Mouse (Mus musculus) liver, embryonic 16.5 days (tissue): ENCODE measurements around the gene Nip7. TPM values are rescaled to one million over a fixed set of nuclear protein-coding genes. Genes with fewer than 3 reads are reported as not detected.

Experiments used
- ATAC-seq: fragments of 200-750 bp; cut with Nextera tagmentation; 2 replicates; pipeline ENCODE4 v1.8.0; 2017; ENCODE audit warnings: low read depth, mild to moderate bottlenecking, moderate number of reproducible peaks, moderate library complexity
- H3K27ac ChIP-seq: fragments of 300-500 bp; sonication (generic); 2 replicates; pipeline ENCODE4 v1.5.1; 2014; ENCODE audit warnings: mild to moderate bottlenecking, low read length
- H3K27me3 ChIP-seq: fragments of 300-500 bp; sonication (generic); 2 replicates; pipeline ENCODE4 v1.6.1; 2014; ENCODE audit warnings: low read depth, low read length, mixed read lengths; ENCODE audit not compliant: control insufficient read depth, insufficient read depth
- H3K36me3 ChIP-seq: fragments of 300-500 bp; sonication (generic); 2 replicates; pipeline ENCODE4 v1.6.1; 2014; ENCODE audit warnings: mild to moderate bottlenecking; ENCODE audit not compliant: control insufficient read depth, insufficient read depth
- H3K4me1 ChIP-seq: fragments of 300-500 bp; sonication (generic); 2 replicates; pipeline ENCODE4 v1.6.1; 2014; ENCODE audit warnings: low read depth, low read length, mixed read lengths; ENCODE audit not compliant: control insufficient read depth
- H3K4me2 ChIP-seq: fragments of 300-500 bp; sonication (generic); 2 replicates; pipeline ENCODE4 v1.6.1; 2014; ENCODE audit warnings: low read depth, low read length, mixed read lengths
- H3K4me3 ChIP-seq: fragments of 300-500 bp; sonication (generic); 2 replicates; pipeline ENCODE4 v1.5.1; 2014; ENCODE audit warnings: low read depth, mild to moderate bottlenecking, low read length
- H3K9ac ChIP-seq: fragments of 300-500 bp; sonication (generic); 2 replicates; pipeline ENCODE4 v1.6.1; 2014; ENCODE audit warnings: low read depth, low read length
- H3K9me3 ChIP-seq: fragments of 300-500 bp; sonication (generic); replicated peaks from 2 replicates; pipeline ENCODE4 v1.6.1; 2016; ENCODE audit warnings: low read length; ENCODE audit not compliant: control insufficient read depth
- WGBS: fragments of 180-500 bp; shearing (Covaris S2); extraction: QIAGEN DNeasy Blood & Tissue Kit; methylation state at CpG from one replicate; pipeline ENCODE4 v1.1.7; 2014; ENCODE audit not compliant: insufficient replicate concordance; 5-methylcytosine and 5-hydroxymethylcytosine counted together
- polyA plus RNA-seq: library from polyadenylated mRNA; unstranded; fragments of >200 nt; fragmentation: Nextera tagmentation; extraction: Ambion mirVana; gene quantifications from 2 replicates; pipeline ENCODE4 v1.2.1, GENCODE M21; 2015

The Nip7 gene
- 25.9 and 34.2 TPM in 2 replicates for polyA plus RNA-seq

GRCm38 (mm10) chr8:107056076-107056972, at the start of gene Nip7, which contains the start of gene Cog8:
TSS of gene Nip7 (plus strand) at chr8:107056877.
TSS of gene Cog8 (minus strand) at chr8:107056689.
- ATAC-seq, result peak; percentile 92
- Histone ChIP-seq H3K4me1 (peaks cover 19% of the 10 kb centered on the region), H3K27me3 (no peaks in the 10 kb centered on the region), H3K4me2 (peak within 1 kb of the TSS; percentile 93), H3K9me3 (no peaks in the 10 kb centered on the region), H3K4me3 (peak within 1 kb of the TSS; percentile 100), H3K36me3 (peaks cover 34% of the 10 kb centered on the region), H3K27ac (peak within 1 kb of the TSS; percentile 89), H3K9ac (peak within 1 kb of the TSS; percentile 92)
- WGBS, result under 1% methylated on average over 88 of the region's 88 CpGs

GRCm38 (mm10) chr8:107007795-107008194, 48.9 kb upstream of the Nip7 start:
- no peak overlapping the region for H3K4me2 ChIP-seq
- H3K4me1 ChIP-seq, result no peaks in the 10 kb centered on the region
- no peak for ATAC-seq
- 60% methylated on average over 3 of the region's 3 CpGs for WGBS
- H3K9me3 ChIP-seq, result no peaks in the 10 kb centered on the region
- no peak overlapping the region for H3K4me3 ChIP-seq
- H3K27ac ChIP-seq, result no peak overlapping the region
- no peaks in the 10 kb centered on the region for H3K36me3 ChIP-seq
- H3K9ac ChIP-seq, result no peak overlapping the region
- H3K27me3 ChIP-seq, result no peaks in the 10 kb centered on the region

DNA sequence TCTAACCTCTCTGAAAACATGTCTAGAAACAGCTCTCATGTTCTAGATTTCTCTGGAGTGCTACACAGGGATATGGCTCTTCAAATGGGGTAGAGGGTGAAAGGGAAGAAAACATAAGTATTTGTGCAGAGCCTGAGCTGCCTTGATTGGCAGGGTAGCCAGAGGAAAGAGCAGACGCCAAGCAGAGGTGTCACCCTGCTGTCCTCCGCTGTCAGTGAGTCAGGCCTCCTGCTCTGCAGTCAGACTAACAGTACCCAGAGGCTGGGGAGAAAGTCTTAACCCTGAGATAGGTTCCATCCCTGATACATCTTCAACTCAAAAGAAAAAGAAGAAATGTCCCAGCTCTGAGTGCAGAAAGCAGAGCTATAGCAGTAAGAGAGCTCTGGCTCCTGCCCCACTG, 44.0 kb upstream of the Nip7 start:
- H3K4me2 ChIP-seq, result no peak overlapping the region
- ATAC-seq, result no peak
- WGBS, result 74% methylated on average over 2 of the region's 2 CpGs

GRCm38 (mm10) chr8:107014915-107015314, 41.8 kb upstream of the Nip7 start:
- WGBS, result 78% methylated on average over 1 of the region's 1 CpGs
- ATAC-seq, result no peak
- H3K36me3 ChIP-seq, result no peaks in the 10 kb centered on the region
- no peaks in the 10 kb centered on the region for H3K27me3 ChIP-seq
- H3K4me3 ChIP-seq, result no peak overlapping the region
- H3K4me2 ChIP-seq, result no peak overlapping the region
- no peak overlapping the region for H3K27ac ChIP-seq
- no peak overlapping the region for H3K9ac ChIP-seq
- no peaks in the 10 kb centered on the region for H3K9me3 ChIP-seq
- H3K4me1 ChIP-seq, result no peaks in the 10 kb centered on the region

More for the DNA sequence above, 44.0 kb upstream of the Nip7 start:
- H3K9me3 ChIP-seq, result no peaks in the 10 kb centered on the region
- H3K27ac ChIP-seq, result no peak overlapping the region
- no peaks in the 10 kb centered on the region for H3K36me3 ChIP-seq
- no peak overlapping the region for H3K9ac ChIP-seq
- H3K27me3 ChIP-seq, result no peaks in the 10 kb centered on the region
- H3K4me1 ChIP-seq, result no peaks in the 10 kb centered on the region
- H3K4me3 ChIP-seq, result no peak overlapping the region

DNA sequence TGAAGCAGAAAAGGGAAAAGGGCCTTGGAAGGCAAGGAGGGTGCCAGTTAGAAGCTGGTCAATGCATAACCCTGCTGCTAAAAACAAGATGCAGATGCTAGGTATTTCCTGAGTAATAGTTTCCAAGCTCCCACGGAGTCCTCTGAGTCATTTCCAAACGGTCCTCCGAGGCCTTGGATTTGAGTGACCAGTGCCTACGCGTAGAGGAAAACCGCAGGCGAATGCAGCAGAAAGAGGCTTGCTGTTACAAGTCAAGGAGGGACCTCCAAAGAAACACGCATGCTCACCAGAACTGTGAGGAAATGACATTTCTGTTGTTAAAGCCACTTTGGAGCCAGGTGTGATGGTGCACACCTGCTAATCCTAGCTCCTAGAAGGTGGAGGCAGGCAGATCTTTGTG, 33.2 kb upstream of the Nip7 start:
- H3K4me3 ChIP-seq, result no peak overlapping the region
- no peaks in the 10 kb centered on the region for H3K9me3 ChIP-seq
- no peaks in the 10 kb centered on the region for H3K4me1 ChIP-seq
- no peak overlapping the region for H3K4me2 ChIP-seq
- no peaks in the 10 kb centered on the region for H3K27me3 ChIP-seq
- WGBS, result 76% methylated on average over 8 of the region's 8 CpGs
- no peak overlapping the region for H3K9ac ChIP-seq
- no peak for ATAC-seq
- no peak overlapping the region for H3K27ac ChIP-seq
- H3K36me3 ChIP-seq, result no peaks in the 10 kb centered on the region

DNA sequence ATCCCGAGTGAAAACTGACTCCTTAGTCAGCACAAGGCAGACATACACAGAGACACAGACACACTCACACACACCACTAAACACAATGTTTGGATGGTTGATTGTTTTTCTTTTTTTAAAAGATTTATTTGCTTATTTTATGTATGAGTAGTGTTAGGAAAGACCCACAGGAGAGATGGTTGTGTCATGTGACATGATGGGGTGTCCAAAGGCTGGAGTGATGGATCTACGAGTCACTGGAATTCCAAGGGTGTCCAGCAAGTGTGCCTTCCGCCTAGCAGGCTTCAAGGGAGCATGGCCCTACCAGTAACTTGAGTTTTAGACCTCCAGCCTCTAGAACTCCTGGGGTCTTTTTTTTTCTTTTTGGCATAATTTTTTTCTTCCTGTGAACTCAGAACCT, 27.4 kb upstream of the Nip7 start:
- Histone ChIP-seq H3K4me2 (no peak overlapping the region), H3K9ac (no peak overlapping the region), H3K9me3 (no peaks in the 10 kb centered on the region), H3K27me3 (no peaks in the 10 kb centered on the region), H3K4me1 (peaks cover 14% of the 10 kb centered on the region), H3K36me3 (no peaks in the 10 kb centered on the region), H3K27ac (no peak overlapping the region), H3K4me3 (no peak overlapping the region)
- ATAC-seq, result no peak
- 62% methylated on average over 3 of the region's 3 CpGs for WGBS

GRCm38 (mm10) chr8:107030058-107030457, 26.6 kb upstream of the Nip7 start:
- Histone ChIP-seq H3K4me1 (peaks cover 14% of the 10 kb centered on the region), H3K27me3 (no peaks in the 10 kb centered on the region), H3K9me3 (no peaks in the 10 kb centered on the region), H3K36me3 (no peaks in the 10 kb centered on the region), H3K27ac (peak overlapping the region; percentile 48), H3K4me2 (no peak overlapping the region), H3K9ac (no peak overlapping the region), H3K4me3 (no peak overlapping the region)
- ATAC-seq, result no peak
- whole genome bisulfite sequencing, result 49% methylated on average over 5 of the region's 5 CpGs

- 5% methylated on average over 62 of the region's 66 CpGs for WGBS
Measured at GRCm38 (mm10) chr8:107030650-107031576, 25.8 kb upstream of the Nip7 start, which contains the start of gene Vps4a. TSS of gene Vps4a (plus strand) at chr8:107031222.

More at GRCm38 (mm10) chr8:107030650-107031576, 25.8 kb upstream of the Nip7 start, which contains the start of gene Vps4a:
- Histone ChIP-seq H3K27ac (peak within 1 kb of the TSS; percentile 90), H3K9me3 (no peaks in the 10 kb centered on the region), H3K9ac (peak within 1 kb of the TSS; percentile 96), H3K36me3 (no peaks in the 10 kb centered on the region), H3K4me1 (peaks cover 14% of the 10 kb centered on the region), H3K4me3 (peak within 1 kb of the TSS; percentile 85), H3K27me3 (no peaks in the 10 kb centered on the region), H3K4me2 (peak within 1 kb of the TSS; percentile 70)
- ATAC-seq, result peak; percentile 94
